Mouse (Mus musculus): ENCODE data around the gene Spcs3.
A peak's percentile ranks its signal among the peaks of the same experiment; 100 is the strongest.
"Not testable (repeated sequence)": the region's sequence is repeated elsewhere in the genome, so short reads cannot be mapped to it uniquely, and the experiment has no call there.

Gene Spcs3

GRCm38 (mm10) chr8:54529382-54530296 is at the start of gene Spcs3, which contains the start of gene Asb5:
Gene Spcs3, minus strand, starts transcription at chr8:54529998.
Gene Asb5, plus strand, starts transcription at chr8:54529580.
- peak; percentile 91 to 94 for DNase-seq (ENCODE audit: low spot score in 2 of 2)

GRCm38 (mm10) chr8:54570618-54571609 is 41.1 kb upstream of the Spcs3 start:
- no peak for DNase-seq (ENCODE audit: low spot score in 2 of 2)

- no peak for DNase-seq (ENCODE audit: low spot score in 2 of 2)
Measured at GRCm38 (mm10) chr8:54567168-54567567, 37.4 kb upstream of the Spcs3 start.

- DNase-seq (ENCODE audit: low spot score in 2 of 2): no peak
Measured at GRCm38 (mm10) chr8:54565603-54566260, 35.9 kb upstream of the Spcs3 start.

- no peak for DNase-seq (ENCODE audit: low spot score in 2 of 2)
Measured at GRCm38 (mm10) chr8:54565181-54565580, 35.4 kb upstream of the Spcs3 start.

- DNase-seq (ENCODE audit: low spot score in 2 of 2): no peak
Measured at GRCm38 (mm10) chr8:54562137-54562536, 32.3 kb upstream of the Spcs3 start.

GRCm38 (mm10) chr8:54554921-54555320 is 25.1 kb upstream of the Spcs3 start:
- DNase-seq (ENCODE audit: low spot score in 2 of 2): no peak

- no peak for DNase-seq (ENCODE audit: low spot score in 2 of 2)
Measured at GRCm38 (mm10) chr8:54550026-54550574, 20.3 kb upstream of the Spcs3 start.

- DNase-seq (ENCODE audit: low spot score in 2 of 2): no peak
Measured at GRCm38 (mm10) chr8:54548383-54548782, 18.6 kb upstream of the Spcs3 start.

GRCm38 (mm10) chr8:54541331-54541730 is 11.5 kb upstream of the Spcs3 start:
- no peak for DNase-seq (ENCODE audit: low spot score in 2 of 2)

- DNase-seq (ENCODE audit: low spot score in 2 of 2): no peak
Measured at GRCm38 (mm10) chr8:54537285-54537684, 7.5 kb upstream of the Spcs3 start.

- no peak for DNase-seq (ENCODE audit: low spot score in 2 of 2)
Measured at GRCm38 (mm10) chr8:54535172-54535571, 5.4 kb upstream of the Spcs3 start.

- no peak for DNase-seq (ENCODE audit: low spot score in 2 of 2)
Measured at GRCm38 (mm10) chr8:54528571-54528970, 1.2 kb downstream of the Spcs3 start.

- DNase-seq (ENCODE audit: low spot score in 2 of 2): no peak
Measured at GRCm38 (mm10) chr8:54526700-54527099, 3.1 kb downstream of the Spcs3 start.

- DNase-seq (ENCODE audit: low spot score in 2 of 2): no peak
Measured at GRCm38 (mm10) chr8:54525606-54526005, 4.2 kb downstream of the Spcs3 start.

GRCm38 (mm10) chr8:54520516-54520915 is 9.3 kb downstream of the Spcs3 start:
- no peak for DNase-seq (ENCODE audit: low spot score in 2 of 2)

- DNase-seq (ENCODE audit: low spot score in 2 of 2): no peak
Measured at GRCm38 (mm10) chr8:54518756-54519460, 10.9 kb downstream of the Spcs3 start.

GRCm38 (mm10) chr8:54512200-54512599 is 17.6 kb downstream of the Spcs3 start:
- not testable (repeated sequence) for DNase-seq (ENCODE audit: low spot score in 2 of 2)

- DNase-seq (ENCODE audit: low spot score in 2 of 2): no peak
Measured at GRCm38 (mm10) chr8:54511791-54512190, 18.0 kb downstream of the Spcs3 start.

- DNase-seq (ENCODE audit: low spot score in 2 of 2): peak; percentile 40 to 70
Measured at GRCm38 (mm10) chr8:54509221-54509721, 20.5 kb downstream of the Spcs3 start.
